Mouse (Mus musculus) lung, embryonic 15.5 days (tissue): ENCODE results near the gene Otub1. TPM values are rescaled to one million over a fixed set of nuclear protein-coding genes. Genes with fewer than 3 reads are reported as not detected.

Source experiments
- ATAC-seq: fragments of 200-750 bp; cut with Nextera tagmentation; 2 replicates; pipeline ENCODE4 v1.8.0; 2017; ENCODE audit warnings: moderate number of reproducible peaks, borderline replicate concordance; ENCODE audit not compliant: low FRiP score, low TSS enrichment; ENCODE audit errors: extremely low read depth
- H3K27ac ChIP-seq: fragments of 300-500 bp; sonication (generic); 2 replicates; pipeline ENCODE4 v1.5.1; 2015; ENCODE audit warnings: moderate library complexity, mild to moderate bottlenecking, inconsistent platforms
- H3K27me3 ChIP-seq: fragments of 300-500 bp; sonication (generic); 2 replicates; pipeline ENCODE4 v1.6.1; 2015; ENCODE audit warnings: inconsistent platforms
- H3K36me3 ChIP-seq: fragments of 300-500 bp; sonication (generic); 2 replicates; pipeline ENCODE4 v1.6.1; 2015; ENCODE audit warnings: inconsistent platforms
- H3K4me1 ChIP-seq: fragments of 300-500 bp; sonication (generic); 2 replicates; pipeline ENCODE4 v1.6.1; 2015; ENCODE audit warnings: inconsistent platforms
- H3K4me2 ChIP-seq: fragments of 300-500 bp; sonication (generic); 2 replicates; pipeline ENCODE4 v1.6.1; 2015; ENCODE audit warnings: inconsistent platforms, mild to moderate bottlenecking, moderate library complexity
- H3K4me3 ChIP-seq: fragments of 300-500 bp; sonication (generic); 2 replicates; pipeline ENCODE4 v1.5.1; 2015; ENCODE audit warnings: mild to moderate bottlenecking, inconsistent platforms
- H3K9ac ChIP-seq: fragments of 300-500 bp; sonication (generic); 2 replicates; pipeline ENCODE4 v1.6.1; 2015; ENCODE audit warnings: inconsistent platforms
- H3K9me3 ChIP-seq: fragments of 300-500 bp; sonication (generic); 2 replicates; pipeline ENCODE4 v1.6.1; 2016; ENCODE audit warnings: inconsistent platforms
- WGBS: fragments of 180-500 bp; shearing (Covaris S2); methylation state at CpG from one replicate; pipeline ENCODE4 v1.1.7; 2015; 5-methylcytosine and 5-hydroxymethylcytosine counted together
- polyA plus RNA-seq: library from polyadenylated mRNA; unstranded; fragments of >200 nt; fragmentation: Nextera tagmentation; extraction: Ambion mirVana; gene quantifications from 2 replicates; pipeline ENCODE4 v1.2.1, GENCODE M21; 2015

The Otub1 gene
- polyA plus RNA-seq, 1 experiment from 2014 or later = 194 TPM

GRCm38 (mm10) chr19:7166767-7167166, 39.3 kb downstream of the Otub1 start:
- Histone ChIP-seq H3K4me1 (peaks cover 31% of the 10 kb centered on the region), H3K27me3 (peaks cover 70% of the 10 kb centered on the region)

GRCm38 (mm10) chr19:7166200-7166711, 39.9 kb downstream of the Otub1 start:
- peak overlapping the region; percentile 50 for H3K9ac ChIP-seq
- peaks cover 26% of the 10 kb centered on the region for H3K4me1 ChIP-seq
- WGBS = 4% methylated on average over 15 of the region's 15 CpGs
- H3K4me3 ChIP-seq = peak overlapping the region; percentile 62
- peaks cover 70% of the 10 kb centered on the region for H3K27me3 ChIP-seq
- no peak overlapping the region for H3K27ac ChIP-seq
- H3K4me2 ChIP-seq = peak overlapping the region; percentile 100
- no peaks in the 10 kb centered on the region for H3K36me3 ChIP-seq
- H3K9me3 ChIP-seq = no peaks in the 10 kb centered on the region
- ATAC-seq = no peak

More at GRCm38 (mm10) chr19:7166767-7167166, 39.3 kb downstream of the Otub1 start:
- Histone ChIP-seq H3K9me3 (no peaks in the 10 kb centered on the region), H3K27ac (no peak overlapping the region), H3K9ac (no peak overlapping the region), H3K4me3 (no peak overlapping the region), H3K4me2 (no peak overlapping the region), H3K36me3 (no peaks in the 10 kb centered on the region)
- 11% methylated on average over 6 of the region's 6 CpGs for WGBS
- ATAC-seq = no peak

- under 1% methylated on average over 81 of the region's 105 CpGs for whole genome bisulfite sequencing
- Histone ChIP-seq H3K4me1 (peaks cover 24% of the 10 kb centered on the region), H3K9ac (peak overlapping the region; percentile 50), H3K36me3 (no peaks in the 10 kb centered on the region), H3K4me3 (peak overlapping the region; percentile 62), H3K4me2 (peak overlapping the region; percentile 100), H3K27me3 (peaks cover 70% of the 10 kb centered on the region), H3K27ac (no peak overlapping the region), H3K9me3 (no peaks in the 10 kb centered on the region)
- ATAC-seq = no peak
Measured at GRCm38 (mm10) chr19:7165509-7166199, 40.5 kb downstream of the Otub1 start.

GRCm38 (mm10) chr19:7164820-7165323, 41.2 kb downstream of the Otub1 start:
- no peak for ATAC-seq
- Histone ChIP-seq H3K9me3 (no peaks in the 10 kb centered on the region), H3K9ac (peak overlapping the region; percentile 50; the same call in 1 of the 2 replicates), H3K27ac (no peak overlapping the region), H3K36me3 (no peaks in the 10 kb centered on the region), H3K4me3 (peak overlapping the region; percentile 62), H3K4me1 (peaks cover 32% of the 10 kb centered on the region), H3K27me3 (peaks cover 74% of the 10 kb centered on the region), H3K4me2 (peak overlapping the region; percentile 100)
- WGBS = under 1% methylated on average over 35 of the region's 35 CpGs

GRCm38 (mm10) chr19:7164238-7164637, 41.9 kb downstream of the Otub1 start:
- no peak overlapping the region for H3K9ac ChIP-seq
- no peaks in the 10 kb centered on the region for H3K36me3 ChIP-seq
- H3K4me1 ChIP-seq = peaks cover 32% of the 10 kb centered on the region
- no peaks in the 10 kb centered on the region for H3K9me3 ChIP-seq
- H3K4me3 ChIP-seq = no peak overlapping the region
- peak overlapping the region; percentile 100; the same call in 1 of the 2 replicates for H3K4me2 ChIP-seq
- no peak for ATAC-seq
- WGBS = 9% methylated on average over 6 of the region's 6 CpGs
- no peak overlapping the region for H3K27ac ChIP-seq
- peaks cover 77% of the 10 kb centered on the region for H3K27me3 ChIP-seq

GRCm38 (mm10) chr19:7161064-7161463, 45.1 kb downstream of the Otub1 start:
- Histone ChIP-seq H3K27ac (no peak overlapping the region), H3K27me3 (peaks cover 69% of the 10 kb centered on the region), H3K4me1 (peaks cover 28% of the 10 kb centered on the region), H3K4me3 (no peak overlapping the region), H3K9ac (no peak overlapping the region), H3K36me3 (no peaks in the 10 kb centered on the region), H3K4me2 (no peak overlapping the region), H3K9me3 (no peaks in the 10 kb centered on the region)
- ATAC-seq = no peak
- 68% methylated on average over 3 of the region's 3 CpGs for WGBS

- Histone ChIP-seq H3K4me2 (peak overlapping the region; percentile 16; the same call in 1 of the 2 replicates), H3K4me3 (no peak overlapping the region), H3K4me1 (peaks cover 23% of the 10 kb centered on the region), H3K27ac (no peak overlapping the region), H3K9me3 (no peaks in the 10 kb centered on the region), H3K9ac (no peak overlapping the region), H3K27me3 (peaks cover 62% of the 10 kb centered on the region), H3K36me3 (no peaks in the 10 kb centered on the region)
- ATAC-seq = peak; percentile 29; the same call in 1 of the 2 replicates
- WGBS = 6% methylated on average over 13 of the region's 14 CpGs
Measured at GRCm38 (mm10) chr19:7160151-7160906, 45.8 kb downstream of the Otub1 start.

GRCm38 (mm10) chr19:7157734-7158133, 48.4 kb downstream of the Otub1 start:
- WGBS = 37% methylated on average over 14 of the region's 14 CpGs
- H3K4me3 ChIP-seq = no peak overlapping the region
- no peak overlapping the region for H3K4me2 ChIP-seq
- no peak overlapping the region for H3K27ac ChIP-seq
- H3K4me1 ChIP-seq = peaks cover 14% of the 10 kb centered on the region
- H3K9ac ChIP-seq = no peak overlapping the region
- H3K27me3 ChIP-seq = peaks cover 36% of the 10 kb centered on the region
- H3K36me3 ChIP-seq = no peaks in the 10 kb centered on the region
- ATAC-seq = no peak
- no peaks in the 10 kb centered on the region for H3K9me3 ChIP-seq

GRCm38 (mm10) chr19:7155196-7155595, 50.9 kb downstream of the Otub1 start:
- Histone ChIP-seq H3K4me1 (peaks cover 8% of the 10 kb centered on the region), H3K36me3 (no peaks in the 10 kb centered on the region), H3K27ac (no peak overlapping the region), H3K4me2 (no peak overlapping the region), H3K9ac (no peak overlapping the region), H3K27me3 (peaks cover 34% of the 10 kb centered on the region), H3K9me3 (no peaks in the 10 kb centered on the region), H3K4me3 (no peak overlapping the region)
- WGBS = 67% methylated on average over 6 of the region's 6 CpGs
- ATAC-seq = no peak

- Histone ChIP-seq H3K27ac (no peak overlapping the region), H3K4me1 (peaks cover 4% of the 10 kb centered on the region; the same call in 1 of the 2 replicates), H3K4me3 (no peak overlapping the region), H3K4me2 (no peak overlapping the region), H3K9ac (no peak overlapping the region), H3K27me3 (peaks cover 17% of the 10 kb centered on the region), H3K9me3 (no peaks in the 10 kb centered on the region), H3K36me3 (no peaks in the 10 kb centered on the region)
- ATAC-seq = no peak
- WGBS = 21% methylated on average over 7 of the region's 7 CpGs
Measured at GRCm38 (mm10) chr19:7153232-7153631, 52.9 kb downstream of the Otub1 start.

GRCm38 (mm10) chr19:7151927-7152653, 54.0 kb downstream of the Otub1 start:
- Histone ChIP-seq H3K9ac (no peak overlapping the region), H3K27me3 (peaks cover 12% of the 10 kb centered on the region), H3K4me3 (no peak overlapping the region), H3K36me3 (no peaks in the 10 kb centered on the region), H3K9me3 (no peaks in the 10 kb centered on the region), H3K4me2 (no peak overlapping the region), H3K4me1 (peaks cover 4% of the 10 kb centered on the region; the same call in 1 of the 2 replicates), H3K27ac (no peak overlapping the region)
- ATAC-seq = no peak
- 78% methylated on average over 6 of the region's 6 CpGs for WGBS
